Mouse (Mus musculus) embryo, embryonic 9.5 days (tissue): Measurements from ENCODE around the gene Plac1.
A peak's percentile ranks its signal among the peaks of the same experiment; 100 is the strongest.

Experiments used
- DNase-seq: peaks from one replicate; pipeline ENCODE4 v3.0.0-alpha.2; 2017; ENCODE audit errors: extremely low spot score

Plac1 gene

DNA sequence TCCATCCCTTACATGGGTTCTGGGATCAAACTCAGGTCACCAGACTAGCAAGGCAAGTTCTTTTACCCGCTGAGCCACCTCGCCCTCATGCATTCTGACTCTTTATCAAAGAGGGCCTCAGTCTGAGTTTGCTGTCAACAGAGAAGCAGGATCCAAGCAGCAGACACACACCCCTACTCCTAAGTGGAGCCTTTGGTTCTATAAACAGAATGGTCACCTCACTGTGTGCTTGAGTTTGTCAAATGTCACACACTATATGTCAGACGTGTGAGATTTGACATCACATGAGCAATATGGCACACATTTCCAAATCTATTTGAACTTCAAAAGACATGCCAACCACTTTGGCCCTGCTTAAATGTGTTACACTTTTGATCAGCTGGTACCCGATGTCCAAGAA, 42.2 kb downstream of the Plac1 start:
- no peak for DNase-seq

DNA sequence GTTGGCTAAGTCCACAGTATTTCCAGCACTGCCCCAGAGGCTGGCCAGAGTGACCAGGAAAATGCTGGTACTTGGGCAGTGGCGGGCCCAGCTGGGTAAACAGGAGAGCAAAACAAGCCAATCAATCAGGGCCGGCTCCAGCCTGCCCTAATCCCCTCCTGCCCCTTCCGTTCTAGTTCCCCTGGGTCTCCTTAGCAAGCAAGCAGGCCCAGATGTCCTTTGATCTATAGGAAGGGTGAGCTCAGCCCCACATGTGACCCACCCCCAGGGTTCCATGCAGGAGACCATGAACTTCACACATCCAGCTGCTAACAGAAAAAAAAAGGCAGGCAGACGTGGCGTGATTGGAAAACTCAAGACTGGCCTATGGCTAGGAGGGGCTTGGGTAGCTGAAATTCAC, 43.5 kb downstream of the Plac1 start:
- peak; percentile 26 for DNase-seq

DNA sequence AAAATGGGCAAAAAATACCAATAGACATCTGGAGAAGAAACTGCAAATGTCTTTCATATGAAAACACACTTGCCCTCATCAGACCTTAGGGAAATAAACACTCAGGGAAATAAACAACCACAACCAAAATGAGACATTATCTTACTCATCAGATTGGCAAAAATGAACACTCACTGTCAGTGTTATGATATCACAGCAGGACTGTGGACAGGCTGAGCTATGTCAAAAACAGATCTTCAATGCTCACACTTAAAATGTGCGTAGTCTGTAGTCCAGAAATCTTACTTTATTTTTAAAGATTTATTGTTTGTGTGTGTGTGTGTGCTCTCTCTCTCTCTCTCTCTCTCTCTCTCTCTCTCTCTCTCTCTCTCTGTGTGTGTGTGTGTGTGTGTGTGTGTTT, 51.2 kb downstream of the Plac1 start:
- no peak for DNase-seq

DNA sequence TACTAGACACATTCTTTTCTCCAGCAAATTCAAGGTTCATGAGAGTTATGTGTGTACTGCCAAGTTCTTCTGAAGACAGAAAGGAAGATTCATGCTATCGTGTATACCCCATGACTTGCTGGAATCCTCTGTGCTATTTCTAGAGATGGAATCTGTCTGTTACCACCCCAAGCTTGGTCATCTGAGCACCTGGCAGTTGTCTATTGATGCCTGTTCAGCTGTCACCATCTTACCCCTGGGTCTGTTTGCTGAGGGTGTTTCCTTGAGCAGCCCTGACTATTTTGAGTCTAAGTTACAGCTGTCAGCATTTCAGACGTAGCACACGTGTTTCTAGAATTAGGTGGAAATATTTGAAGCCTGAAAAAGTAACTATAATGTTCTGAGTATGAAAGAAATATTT, 60.1 kb downstream of the Plac1 start:
- no peak for DNase-seq

DNA sequence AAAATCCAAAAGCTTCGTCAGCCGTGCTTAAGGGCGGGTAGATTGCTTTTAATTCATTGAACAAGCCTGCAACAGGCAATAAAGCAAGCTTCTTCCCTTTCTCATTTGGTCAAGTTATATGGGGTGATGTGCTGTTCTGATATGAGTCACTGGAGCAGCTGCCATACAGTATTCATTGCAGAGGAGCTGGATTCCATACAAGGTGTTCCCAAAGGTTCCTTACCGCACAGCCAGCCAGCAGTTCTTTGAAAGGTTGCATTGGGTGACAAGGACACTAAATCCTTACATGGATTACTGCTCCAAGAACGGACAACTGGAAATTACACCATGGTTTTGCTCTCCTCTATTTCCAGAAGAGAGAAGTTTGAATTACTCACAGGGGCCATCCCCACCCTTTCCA, 63.6 kb downstream of the Plac1 start:
- DNase-seq: no peak

DNA sequence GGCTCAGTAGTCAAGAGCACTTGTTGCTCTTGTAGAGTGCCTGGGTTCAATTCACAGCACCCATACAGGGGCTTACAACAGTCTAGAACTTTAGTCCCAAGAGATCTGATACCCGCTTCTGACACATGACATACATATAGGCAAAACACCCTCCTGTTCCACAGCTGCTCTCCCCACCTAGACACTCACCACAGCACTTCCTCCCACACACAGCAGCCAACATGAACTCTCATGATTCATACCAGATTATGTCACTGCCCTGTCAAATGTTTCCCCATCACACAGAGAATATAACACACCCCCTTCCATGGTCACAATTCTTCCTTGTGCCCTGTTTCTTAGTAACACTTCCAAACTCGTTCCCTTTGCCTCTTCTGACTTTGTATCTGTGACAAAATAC, 71.3 kb downstream of the Plac1 start:
- DNase-seq: no peak

DNA sequence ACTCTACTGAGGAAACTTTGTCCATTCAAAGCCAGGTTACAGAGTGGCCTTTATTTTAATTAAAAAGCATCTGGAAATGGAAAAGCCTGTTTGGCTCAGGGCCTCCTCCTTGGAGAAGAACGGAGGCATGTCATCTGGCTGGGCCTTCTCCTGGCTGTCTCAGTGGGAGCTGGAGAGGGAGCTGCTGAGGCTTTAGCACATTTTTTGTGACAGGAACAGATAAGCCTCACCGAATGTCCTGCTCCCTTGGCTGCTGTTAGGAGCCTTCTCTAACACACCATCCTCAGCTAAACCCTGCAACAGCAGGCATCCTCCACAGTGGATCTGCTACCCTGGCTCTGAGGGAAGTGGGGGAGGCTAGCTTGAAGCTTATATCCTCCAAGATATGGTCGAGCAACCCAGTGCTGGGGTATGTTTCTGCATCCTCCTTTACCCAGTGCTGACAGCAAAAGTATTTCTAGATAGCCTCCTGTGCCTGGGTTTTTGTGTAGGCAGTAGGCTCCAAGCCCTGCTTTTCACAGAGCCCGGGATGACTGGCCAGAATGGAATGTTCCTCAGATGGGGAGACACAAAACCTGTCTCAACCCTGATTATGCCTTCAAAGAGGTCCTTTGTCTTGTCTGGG, 72.9 kb downstream of the Plac1 start:
- no peak for DNase-seq

DNA sequence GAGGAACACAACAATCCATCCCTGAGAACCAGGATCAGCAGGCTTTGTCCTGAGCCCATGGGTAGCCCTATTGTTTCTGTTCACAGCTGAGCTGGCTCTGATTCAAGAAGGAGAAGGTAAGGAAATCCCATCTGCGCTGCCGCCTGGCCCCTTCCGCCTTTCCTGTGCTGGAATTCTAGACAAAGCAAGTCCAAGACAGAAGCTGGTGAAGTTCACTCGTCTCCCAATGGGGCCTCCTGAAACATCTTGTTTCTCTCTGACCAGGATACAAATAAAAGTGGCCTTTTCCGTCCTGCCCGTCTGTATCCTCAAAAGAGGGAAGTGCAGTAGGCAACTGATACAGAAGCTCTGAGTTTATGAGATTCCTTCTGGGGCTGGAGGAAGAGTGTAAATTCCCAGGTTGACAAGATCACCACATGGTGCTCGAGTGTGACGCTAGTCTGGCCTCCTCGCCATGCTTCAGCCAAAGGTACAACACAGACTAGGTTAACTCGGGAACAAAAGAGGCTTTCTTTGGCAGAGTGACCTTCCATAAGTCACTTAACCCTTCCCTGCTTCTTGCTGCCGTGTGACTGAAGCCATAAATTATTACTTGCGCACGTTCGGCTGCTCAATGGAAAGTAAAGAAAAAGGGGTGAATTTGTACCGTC, 73.5 kb downstream of the Plac1 start:
- peak; percentile 5 for DNase-seq

DNA sequence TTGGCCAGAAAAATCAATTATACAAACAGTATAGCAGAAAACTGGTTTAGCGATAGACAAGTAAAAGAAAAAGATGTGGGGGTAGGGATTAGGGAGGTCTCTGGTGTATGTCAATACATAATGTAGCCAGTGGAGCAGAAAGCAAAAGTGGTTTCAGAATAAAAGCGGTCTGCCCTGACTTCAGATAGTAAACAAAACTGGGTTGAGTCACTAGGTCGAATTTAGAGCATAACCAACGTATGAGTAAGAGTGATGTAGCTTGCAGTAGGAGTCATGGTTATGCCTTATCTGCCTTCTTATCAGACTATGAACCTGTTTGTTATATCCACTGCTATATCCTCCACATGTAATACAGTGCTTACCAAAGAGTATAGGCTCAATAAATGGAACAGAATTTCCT, 77.3 kb downstream of the Plac1 start:
- DNase-seq: no peak

DNA sequence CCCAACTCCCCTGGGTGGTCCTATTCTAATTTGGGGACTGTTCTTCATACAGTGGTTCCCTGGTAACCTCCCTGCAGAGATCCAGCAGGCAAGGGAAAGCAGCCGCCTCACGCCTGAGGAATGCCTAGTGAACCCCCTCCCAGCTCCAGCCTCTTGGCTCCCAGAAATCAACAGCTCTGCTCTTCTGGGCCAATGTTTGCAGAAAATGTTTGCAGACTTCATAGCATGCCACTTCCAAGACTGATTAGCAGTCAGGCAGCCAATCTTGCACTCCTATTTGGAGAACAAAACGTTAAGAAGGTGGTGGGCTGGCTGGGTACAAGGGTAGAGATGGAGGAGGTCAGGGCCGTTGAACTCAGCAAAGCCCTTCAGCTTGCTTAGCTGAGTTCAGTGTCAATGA, 78.3 kb downstream of the Plac1 start:
- DNase-seq: no peak

DNA sequence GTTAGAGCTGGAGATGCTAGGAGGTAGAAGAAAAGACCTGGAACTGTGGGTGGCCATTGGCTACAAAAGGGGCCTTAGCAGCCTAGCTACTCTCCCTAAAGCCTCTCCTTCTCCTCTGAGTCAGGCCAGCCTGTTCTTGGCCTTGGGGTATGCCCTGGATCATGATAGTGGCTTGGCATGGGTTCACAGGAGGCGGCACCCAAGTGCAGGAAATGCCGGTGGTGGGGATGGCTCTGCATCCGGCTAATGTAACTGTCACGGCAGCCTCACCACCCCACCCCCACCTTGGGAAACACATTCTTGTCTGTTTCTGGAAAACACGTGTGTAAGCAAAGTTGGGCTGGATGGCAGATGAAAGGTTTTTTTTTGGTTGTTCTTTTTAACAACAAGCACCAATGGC, 78.8 kb downstream of the Plac1 start:
- DNase-seq: peak; percentile 6

DNA sequence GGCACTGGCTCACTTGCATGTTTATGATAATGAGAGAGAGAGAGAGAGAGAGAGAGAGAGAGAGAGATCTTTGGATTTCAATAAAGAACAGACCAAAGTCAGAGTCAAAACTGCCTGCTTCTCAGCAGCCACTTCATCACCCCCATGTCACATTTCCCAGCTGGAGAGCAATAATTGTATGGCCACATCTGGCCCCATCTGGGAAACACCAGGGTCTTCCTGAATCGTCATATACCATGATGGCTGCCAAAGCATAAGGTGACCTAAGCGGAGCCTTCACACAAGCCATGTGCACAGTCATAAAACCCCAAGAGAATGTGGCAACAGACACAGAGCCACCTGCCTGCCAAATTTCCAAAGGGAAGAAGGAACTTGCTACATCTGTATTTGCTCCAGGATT, 91.9 kb downstream of the Plac1 start:
- DNase-seq: no peak

DNA sequence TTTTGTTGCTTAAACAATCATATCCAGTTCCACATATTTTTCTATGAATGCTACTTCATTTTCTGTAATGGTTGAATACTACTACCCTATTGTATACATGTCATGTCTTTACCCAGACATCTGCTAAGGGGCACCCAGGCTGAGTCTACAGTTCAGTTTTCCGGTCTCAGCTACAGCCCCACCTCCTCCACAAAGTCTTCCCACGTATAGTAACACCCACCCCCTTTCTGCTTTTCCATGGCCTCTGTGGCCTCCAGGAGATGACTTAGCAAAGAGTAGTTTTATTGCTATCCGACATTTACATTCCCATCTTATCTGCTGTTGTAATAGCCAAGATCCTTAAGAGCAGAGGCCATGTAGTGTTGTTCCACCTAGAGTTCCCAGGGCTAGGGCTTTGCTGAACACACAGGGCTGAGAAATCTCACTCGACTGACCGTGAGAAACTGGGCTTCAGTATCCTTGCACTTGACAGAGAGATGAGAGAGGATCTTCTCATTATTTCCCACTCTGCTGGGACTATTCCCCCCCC, 93.5 kb downstream of the Plac1 start:
- DNase-seq: no peak

DNA sequence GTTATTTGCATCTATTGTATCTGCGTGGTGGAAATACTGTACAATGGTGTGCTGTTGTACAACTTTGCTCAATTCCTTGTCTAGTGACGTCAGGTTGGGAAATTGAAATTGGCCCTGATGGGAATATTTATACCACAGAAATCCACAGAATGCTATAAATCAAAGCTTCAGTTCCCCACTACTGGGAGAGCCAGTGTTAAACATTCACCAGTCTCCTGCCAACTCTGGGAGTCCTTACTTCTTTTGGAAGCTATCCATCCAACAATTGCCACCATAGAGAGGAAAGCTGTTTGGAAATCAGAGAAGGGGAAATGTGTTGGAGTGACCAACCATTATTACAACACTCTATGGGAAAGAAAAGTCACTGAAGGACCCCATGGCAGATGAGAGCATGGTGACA, 100.3 kb downstream of the Plac1 start:
- DNase-seq: no peak

DNA sequence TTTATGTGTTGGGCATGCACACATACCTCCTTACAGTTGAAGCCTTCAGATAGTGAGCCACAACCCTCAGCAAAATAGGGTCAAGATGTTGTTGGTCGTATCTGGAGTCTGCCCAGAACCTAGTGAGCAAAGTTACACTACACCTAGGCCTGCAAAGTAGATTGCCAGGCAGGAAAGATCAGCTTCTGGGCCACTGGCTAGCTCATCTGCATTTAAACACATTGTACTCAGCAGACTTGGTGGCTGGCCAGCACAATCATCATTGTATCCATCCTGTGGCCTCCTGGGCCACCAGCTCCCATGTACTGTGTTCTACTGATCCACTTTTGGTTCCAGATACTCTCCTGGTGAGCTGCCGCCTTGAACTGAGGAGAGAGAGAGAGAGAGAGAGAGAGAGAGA, 102.8 kb downstream of the Plac1 start:
- no peak for DNase-seq

DNA sequence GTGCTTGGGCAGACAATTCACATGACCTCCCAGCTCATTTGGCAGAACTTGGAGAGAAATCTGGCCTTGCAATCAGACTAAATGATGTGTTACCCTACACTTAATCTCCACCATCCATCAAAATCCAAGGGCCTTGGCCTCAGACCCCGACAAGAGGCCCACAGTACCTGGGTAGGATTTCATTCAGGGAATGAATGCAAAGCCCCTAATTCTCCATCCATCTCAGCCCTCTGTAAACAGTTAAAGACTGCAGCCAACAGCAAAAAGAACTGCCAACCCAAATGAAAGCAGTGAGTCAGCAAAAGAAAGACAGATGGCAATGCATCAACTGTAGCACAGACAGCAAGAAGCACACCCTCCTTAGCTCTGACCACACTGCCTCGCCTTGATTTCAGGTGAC, 110.4 kb downstream of the Plac1 start:
- no peak for DNase-seq

DNA sequence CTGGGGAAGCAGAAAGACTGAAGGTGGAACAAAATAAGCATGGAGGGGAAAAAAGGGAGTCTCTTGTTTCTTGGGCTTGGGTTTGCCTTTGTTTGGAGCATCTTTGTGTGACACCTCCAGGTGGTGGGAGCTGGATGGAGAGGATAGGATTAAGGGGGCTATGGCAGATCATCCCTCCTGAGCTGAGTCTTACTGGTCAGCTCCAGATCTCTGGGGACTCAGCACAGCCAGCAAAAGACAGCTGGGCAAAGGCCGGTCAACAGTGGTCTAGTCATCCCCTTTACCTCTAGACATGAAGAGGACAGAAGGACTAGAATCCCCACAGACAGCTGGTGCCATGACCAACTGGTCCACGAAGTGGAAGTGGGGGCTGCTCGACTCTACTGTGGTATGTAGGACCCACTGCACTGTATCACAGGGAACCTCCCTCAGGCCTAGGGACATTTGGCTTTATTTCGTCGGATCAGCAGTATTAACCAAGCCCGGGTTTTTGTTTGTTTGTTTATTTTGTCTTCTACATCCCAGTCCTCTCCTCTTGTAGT, 113.3 kb downstream of the Plac1 start:
- no peak for DNase-seq

DNA sequence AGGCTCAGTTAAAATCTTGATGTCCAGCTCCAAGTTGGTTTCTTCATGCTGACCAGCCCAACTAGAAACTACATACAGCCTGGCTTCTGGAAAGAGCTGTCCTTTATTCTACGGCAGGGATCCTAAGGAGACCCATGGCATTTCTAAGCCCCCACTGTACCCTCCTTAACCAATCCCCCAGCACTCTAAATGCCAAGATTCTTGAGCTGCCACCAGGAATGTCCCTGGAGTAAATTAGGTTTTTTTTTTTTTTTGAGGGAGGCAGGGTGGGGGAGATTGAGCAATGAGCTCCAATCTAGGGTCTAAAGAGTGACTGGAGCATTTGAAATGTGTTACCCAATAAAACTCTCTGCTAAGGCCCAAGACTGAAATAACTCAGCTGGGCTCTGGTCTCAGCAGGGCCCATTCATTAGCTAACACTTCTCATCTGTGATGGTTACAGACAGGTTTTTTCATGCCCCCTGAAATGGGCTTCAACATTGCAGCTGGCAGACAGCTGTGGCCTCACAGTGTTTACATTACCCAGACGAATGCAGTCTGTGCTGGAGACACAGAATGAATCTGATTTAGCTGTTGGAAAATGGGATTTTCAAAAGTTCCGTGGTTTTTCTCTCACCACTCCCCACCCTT, 114.0 kb downstream of the Plac1 start:
- peak; percentile 12 for DNase-seq

DNA sequence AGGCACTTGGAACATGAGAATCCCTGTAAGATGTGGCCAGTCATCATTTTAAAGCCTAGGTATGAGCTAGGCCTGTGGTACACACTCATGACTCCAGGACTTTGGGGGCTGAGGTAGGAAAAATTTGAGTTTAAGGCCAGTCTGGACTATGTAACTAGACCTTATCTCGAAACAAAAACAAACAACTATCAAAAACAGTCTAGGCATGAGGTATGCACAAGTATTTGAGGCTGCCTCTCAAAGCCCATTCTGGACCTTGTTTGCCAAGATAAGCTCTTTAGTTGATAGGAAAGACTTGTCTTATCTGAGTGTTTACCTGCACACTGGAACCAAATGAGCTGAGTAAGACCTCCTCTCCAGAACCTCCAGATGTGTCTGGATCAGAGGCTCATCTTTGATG, 116.3 kb downstream of the Plac1 start:
- no peak for DNase-seq

DNA sequence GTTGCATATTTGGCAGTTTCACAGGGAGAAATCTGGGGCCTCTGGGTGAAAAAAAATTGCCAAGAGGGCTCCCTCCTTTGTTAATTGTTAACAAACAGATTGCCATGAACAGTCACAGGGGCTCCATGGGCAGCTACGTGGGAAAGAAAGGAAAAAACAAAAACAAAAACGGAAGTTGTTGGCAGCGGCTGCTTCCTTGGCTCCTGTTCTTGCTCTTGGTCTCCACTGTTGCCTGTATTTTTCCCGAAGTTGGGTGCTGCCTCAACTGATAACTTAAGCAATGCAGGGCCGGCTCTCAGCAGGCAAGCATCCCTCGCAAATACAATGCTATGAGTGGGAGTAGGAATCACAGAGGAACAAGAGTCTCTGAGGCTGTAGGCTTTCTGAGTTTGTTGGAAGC, 121.3 kb downstream of the Plac1 start:
- no peak for DNase-seq

DNA sequence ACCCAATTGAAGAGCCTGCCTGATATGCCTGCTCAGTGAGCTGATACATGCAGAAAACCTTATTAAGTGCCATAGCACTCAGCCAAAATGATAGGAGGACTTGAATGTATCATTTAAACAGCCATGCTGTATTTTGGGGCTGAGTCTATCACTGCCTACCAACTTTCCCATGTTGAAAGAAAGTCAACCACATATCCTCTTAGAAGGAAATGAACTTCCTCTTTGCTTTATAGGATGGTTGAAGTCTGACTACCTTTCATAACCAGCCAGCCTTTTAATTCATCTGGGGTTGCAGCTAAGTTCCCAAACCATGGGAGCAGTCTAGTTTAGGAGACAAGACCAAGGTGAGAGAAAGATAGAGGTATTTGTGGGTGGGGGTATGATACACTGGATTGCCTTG, 121.9 kb downstream of the Plac1 start:
- no peak for DNase-seq

DNA sequence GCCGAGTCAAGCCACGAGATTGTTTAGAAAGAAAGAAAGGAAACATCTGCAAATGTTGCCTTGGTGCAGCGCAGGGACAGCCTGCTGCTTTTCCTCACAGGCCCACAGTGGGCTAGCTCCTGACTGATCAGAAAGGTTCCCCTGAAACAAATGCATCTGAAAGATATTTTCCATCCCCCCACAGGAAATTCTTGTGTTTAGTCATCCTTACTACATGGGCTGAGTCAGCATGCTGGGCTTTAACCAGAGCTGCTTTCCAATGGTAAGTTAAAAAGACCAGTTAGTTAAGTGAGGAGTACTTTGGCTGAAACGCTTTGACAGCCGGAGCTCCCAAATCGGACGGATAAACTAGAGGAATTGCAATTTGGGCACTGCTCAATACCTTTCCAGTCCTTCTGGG, 124.9 kb downstream of the Plac1 start:
- no peak for DNase-seq

DNA sequence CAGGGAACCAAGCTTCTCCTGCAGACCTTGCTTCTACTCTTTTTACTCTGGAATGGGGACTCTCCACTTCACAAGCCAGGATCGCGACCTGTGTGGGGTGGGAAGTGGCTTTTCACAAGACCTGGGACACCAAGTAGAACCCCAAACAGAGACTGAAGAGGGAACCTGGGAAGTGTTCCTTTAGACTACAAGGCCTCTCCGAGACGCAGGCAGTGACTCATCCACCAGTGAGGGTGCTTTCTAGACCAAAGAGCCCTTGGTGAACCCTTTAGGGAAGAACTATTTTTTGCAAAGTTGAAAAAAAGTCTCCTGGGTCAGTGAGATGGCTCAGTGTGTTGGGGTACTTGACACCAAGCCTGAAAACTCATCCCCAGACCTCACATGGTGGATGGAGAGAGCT, 129.8 kb downstream of the Plac1 start:
- DNase-seq: no peak
